Mouse (Mus musculus) WW6 (cell line): ENCODE measurements around the gene Atp6v0a4.
A peak's percentile ranks its signal among the peaks of the same experiment; 100 is the strongest.

ENCODE experiments used
- DNase-seq: peaks from one replicate; pipeline ENCODE4 v3.0.0-alpha.2; 2013; ENCODE audit warnings: low read depth, low spot score

Gene Atp6v0a4

DNA sequence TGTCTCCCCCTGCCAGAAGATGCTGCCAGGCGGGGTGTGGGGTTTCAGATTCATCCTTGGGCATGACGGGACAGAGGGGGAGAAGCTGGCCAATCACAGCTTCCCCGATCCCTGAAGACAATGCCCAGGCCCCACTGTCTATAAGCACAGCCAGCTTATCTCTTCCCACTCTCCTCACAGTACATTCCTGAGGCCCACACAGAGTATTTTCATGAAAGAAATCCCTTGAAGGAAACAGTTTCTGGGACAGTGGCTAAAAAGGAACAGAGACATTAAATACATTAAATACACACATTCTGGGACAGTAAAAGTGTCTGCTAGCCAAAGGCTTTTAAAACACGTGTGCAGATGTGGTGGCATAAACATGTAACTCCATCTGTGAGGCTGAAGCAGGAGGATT is 44.0 kb downstream of the Atp6v0a4 start:
- no peak for DNase-seq

DNA sequence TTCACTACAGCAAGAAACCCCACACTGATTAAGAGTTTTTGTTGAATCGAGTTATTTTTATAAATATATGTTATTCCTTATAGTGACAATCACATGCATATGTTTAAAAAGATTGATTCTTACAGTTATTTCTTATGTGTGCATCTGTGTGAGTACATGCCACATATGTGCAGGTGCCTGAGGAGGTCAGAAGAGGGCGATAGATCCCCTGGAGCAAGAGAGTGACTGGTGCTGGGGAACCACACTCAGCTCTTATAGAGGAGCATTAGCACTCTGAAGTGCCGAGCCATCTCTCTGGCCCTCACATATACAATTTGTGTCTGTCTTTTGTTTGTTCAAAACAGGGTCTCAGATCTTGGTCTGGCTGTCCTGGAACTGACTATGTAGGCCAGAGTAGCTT is 50.8 kb downstream of the Atp6v0a4 start:
- no peak for DNase-seq

DNA sequence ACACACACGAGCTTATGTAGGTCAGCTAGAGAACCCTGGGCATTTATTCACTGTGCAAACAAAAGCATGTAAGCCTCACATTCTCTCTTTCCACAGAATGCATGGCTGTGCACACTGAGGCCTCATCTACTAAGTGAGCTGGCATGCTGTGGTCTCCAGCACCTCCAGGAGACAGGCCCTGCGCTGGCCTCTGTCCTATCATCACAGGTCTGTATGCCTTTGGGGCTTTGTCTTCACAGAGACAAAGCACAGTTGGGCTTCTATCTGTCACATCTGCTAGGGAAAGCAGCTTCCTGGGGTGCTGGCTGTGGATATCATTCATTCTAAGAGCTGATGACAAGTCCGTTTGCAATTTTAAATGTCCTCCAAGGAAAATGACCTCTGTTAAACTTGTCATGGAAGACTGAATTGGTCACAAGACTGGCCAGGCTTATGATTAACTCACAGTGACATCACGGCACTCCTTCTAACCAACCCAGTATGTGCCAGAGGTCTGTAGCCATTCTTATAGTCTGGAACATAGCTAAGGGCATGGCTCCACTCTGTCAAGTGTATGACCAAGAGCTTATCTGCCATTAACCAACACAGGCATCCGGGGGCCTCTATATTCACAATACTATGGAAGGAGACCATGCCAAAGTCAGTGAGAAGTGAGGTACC is 52.1 kb downstream of the Atp6v0a4 start:
- DNase-seq, result no peak

DNA sequence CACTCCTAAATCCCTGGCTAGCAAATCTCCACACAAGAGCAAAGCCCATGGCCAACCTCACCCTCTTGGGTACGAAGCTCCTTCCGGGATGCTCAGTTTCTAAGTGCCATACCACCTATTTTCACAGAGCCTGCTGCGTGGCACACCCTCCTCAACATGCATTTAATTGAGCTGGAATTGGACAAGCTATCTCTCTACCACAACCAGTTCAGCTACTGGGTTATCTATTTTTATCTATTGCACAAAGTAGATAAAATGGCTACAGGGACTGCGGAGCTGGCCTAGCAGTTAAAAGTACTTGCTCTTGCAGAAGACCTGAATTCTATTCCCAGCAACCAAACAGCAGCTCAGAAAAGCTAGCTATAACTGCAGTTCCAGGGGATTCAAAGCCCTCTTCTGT is 53.1 kb downstream of the Atp6v0a4 start:
- DNase-seq, result no peak

DNA sequence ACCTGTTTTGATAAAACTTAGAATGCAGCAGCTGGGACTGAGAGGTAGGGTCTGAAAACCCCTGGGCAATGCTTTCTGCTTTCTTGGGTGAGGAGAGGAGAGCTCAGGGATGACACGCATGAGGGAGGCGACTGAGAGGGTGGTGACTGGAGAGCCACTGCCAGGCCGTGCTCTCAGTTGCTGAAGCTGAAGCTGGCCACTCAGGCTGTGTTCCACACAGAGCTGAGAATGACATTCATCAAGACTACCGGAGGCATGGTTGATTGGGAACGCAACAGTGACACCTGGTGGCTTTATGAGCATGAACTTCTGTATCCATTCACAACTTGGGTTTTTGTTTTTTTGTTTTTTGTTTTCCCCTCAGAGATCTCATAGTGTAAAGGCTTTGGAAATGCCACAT is 58.2 kb downstream of the Atp6v0a4 start:
- DNase-seq, result peak; percentile 40

DNA sequence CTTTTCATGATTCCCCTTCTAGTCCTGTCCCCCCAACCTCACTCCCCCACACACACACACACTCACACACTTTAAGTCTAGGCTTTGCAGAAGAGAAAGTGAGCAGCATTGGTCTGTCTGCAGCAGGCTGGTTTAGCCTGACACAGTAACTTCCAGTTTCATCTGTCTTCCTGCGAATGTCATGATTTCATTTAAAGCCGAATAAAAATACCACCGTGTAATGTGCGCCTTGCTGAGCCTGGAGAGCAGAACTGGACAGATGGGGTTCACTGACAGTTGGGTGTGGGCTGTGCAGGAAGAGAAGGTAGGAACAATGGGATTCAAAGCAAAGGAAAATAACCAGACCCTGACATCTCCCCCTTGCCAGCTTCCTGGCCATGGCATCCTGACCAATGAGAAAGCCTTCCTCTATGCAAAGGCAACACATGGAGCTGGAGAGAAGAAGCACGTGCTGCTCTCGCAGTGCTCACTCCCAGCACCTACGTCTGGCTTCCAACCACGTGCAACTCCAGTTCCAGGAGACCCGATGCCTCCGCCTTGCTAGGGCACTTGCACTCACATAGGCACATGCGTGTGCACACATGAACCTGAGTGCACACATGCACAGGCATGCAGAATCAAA is 58.8 kb downstream of the Atp6v0a4 start:
- DNase-seq, result no peak

DNA sequence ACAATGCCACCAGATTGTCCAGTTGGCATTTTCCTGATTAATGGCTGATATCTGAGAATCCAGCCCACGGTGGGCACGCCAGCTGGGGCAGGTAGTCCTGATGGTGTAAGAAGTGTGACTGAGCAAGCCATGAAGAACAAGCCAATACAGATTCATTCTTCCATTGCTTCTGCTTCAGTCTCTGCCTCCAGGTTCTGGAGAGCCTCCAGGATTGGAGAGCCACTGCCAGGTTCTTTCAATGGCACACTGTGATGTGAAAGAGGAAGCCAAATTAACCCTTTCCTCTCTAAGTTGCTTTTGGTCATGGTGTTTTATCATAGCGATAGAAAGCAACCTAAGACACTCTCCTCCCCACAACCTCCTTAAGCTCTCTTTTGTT is 59.3 kb downstream of the Atp6v0a4 start:
- DNase-seq, result no peak

DNA sequence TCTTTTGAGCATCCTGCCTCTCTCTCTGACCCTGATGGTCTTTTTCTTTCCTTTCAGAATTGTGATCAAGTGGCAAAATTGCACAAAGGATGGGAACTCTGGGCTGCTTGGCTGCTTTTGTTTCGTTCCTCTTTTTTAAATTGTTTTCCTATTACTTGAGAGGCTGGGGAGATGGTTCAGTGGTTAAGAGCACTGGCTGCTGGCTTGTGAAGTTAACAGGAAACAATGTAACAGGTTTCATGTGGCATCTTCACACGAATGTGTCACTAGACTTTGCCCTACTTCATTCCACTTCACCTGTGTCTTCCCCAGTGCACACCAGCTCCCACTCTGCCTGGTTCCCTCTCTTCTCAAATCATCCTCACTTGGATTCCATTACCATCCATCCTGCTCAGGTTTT is 59.8 kb downstream of the Atp6v0a4 start:
- DNase-seq, result no peak

DNA sequence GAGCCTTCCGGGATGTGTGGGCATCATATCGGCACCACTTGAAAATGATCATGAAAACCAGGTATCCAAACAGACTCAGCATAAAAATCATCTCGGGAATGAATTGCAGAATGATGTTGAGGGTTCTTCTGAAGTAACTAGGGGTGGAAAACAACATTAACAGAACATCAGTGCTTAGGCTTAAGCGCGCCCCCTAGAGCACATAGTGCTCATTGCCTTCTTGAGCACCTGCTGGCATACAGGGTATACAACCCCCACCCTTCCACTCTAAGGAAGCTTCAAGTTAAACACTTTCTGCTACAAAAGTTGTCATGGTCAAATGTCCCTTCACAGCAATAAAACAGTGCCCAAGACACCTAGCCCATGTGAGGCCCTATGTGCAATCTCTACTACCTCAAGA is 65.6 kb downstream of the Atp6v0a4 start:
- DNase-seq, result no peak

DNA sequence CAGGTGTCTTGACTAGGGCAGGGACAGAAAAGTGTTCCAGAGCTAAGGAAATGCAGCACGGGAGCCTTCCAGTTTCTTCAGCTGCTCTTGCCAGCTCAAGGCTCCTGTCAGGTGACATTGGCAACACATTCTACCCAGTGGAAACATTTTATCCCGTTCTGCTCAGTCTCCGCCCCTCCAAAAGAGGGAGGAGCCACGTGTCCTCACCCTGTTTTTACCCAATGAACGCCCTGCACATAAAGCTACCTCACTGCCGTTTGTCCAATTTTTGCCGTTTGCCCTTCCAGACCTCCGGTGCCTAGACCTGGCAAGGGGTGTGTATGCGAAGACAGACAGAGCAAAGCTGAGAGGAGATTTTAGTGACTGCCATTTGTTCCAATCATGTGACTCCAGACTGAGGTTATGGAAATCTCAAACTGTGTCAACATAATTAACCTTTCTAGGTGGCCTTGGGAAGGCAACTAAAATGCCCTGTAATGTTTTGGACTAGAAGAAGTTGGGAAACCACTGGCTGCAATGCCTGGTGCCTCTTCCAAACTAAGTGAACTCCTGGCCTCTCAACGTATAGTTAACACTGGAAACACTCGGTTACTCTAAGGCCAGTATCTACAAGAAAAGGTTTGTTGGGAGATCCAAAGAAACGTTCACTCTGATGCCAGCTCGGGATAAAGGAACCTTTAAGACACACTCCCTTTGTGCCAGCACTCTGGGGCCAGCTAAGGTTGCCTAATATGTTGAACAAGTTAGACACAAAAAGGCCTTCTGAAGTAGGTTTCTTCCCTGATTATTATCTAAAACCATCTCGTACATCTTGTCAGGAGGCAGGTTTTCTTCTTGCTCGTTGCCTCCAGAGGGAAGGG is 68.7 kb downstream of the Atp6v0a4 start:
- no peak for DNase-seq

DNA sequence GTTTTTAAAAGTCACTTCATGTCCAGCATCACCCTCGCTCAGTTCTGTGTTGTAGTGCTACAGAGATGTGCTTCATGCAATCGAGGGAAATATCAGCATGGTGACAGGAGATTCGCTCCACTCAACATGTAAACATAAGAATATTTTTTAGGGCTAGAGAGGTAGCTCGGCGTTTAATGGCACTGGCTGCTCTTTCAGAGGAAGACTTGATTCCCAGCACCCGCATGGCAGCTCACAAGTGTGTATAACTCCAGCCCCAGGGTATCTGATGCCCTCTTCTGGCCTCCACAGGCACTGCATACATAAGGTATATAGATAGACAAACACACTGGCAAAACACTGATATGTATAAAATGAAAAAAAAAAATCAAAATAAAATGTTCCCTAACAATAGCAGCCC is 74.8 kb downstream of the Atp6v0a4 start:
- no peak for DNase-seq

DNA sequence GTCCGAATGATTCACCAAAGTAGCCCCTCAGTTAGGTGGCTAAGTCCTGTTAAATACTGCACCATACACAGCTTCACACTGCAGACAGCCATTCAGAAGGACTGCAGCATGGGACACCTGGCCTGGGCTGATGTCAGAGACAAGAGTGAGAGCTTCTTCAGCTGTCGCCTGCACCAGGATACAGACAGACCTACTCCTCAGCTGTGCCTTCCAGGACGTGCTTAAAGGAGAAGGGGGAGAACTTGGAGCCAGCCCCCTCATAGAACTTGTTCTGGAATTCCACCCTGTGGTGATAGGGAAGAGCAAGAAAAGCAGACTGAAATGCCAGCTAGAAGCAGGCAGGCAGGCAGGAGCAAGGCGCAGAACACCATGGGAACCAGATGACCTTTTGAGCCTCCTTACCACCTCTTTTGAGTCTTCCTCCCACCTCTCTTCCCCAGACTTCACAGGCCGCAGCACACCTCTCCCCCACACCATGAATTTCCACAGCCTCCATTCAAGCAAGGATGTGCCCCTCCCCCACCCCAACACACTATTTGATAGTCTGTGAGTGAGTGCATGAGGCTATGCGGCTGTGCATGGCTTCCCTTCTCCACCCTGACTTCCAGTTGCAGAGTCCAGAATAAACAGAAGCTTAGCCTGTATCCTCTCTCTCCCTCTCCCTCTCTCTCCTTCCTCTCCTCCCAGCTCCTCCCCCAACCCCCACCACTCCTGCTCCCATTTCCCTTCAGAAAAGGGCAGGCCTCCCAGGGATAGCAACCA is 75.4 kb downstream of the Atp6v0a4 start:
- no peak for DNase-seq

DNA sequence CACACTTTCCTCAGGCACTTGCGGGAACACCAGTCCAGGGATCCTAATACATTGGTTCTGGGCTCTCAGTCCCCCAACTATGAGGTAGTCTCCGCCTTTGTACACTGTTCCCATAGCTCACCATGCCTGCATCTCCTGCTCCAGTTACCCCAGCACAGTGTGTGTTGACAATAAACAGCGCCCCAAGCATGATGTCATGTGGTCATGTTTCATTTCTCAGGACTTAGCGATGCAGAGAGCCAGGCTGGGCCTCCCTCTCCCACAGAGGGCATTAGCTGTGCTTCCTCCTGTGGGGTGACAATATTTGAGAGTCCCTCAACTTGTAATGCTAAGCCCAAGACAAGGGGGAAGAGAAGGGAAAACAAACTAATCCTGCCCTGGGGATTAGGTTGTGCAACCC is 76.4 kb downstream of the Atp6v0a4 start:
- no peak for DNase-seq

DNA sequence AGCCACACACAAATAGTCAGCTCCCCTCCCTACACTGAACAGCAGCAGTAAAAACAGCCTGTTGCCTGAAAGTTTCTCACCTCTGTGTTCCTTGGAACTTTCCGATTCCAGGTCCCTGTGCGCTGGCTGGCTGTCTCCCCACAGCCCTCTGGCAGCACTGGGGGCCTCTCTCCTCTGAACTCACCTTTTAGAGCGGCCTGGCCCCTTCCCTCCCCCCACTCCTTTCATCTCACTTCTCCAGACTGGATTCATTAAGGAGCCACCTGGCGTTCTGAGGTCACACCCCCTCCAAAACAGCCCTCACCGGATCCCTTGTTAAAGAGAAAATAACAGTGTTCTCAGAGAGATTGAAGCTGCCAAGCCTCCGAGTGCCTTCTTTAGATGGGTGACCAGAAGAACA is 77.5 kb downstream of the Atp6v0a4 start, which contains the start of gene Svopl:
Gene Svopl (minus strand): TSS at position 159 of the 400 bp plus-strand sequence.
- no peak for DNase-seq

DNA sequence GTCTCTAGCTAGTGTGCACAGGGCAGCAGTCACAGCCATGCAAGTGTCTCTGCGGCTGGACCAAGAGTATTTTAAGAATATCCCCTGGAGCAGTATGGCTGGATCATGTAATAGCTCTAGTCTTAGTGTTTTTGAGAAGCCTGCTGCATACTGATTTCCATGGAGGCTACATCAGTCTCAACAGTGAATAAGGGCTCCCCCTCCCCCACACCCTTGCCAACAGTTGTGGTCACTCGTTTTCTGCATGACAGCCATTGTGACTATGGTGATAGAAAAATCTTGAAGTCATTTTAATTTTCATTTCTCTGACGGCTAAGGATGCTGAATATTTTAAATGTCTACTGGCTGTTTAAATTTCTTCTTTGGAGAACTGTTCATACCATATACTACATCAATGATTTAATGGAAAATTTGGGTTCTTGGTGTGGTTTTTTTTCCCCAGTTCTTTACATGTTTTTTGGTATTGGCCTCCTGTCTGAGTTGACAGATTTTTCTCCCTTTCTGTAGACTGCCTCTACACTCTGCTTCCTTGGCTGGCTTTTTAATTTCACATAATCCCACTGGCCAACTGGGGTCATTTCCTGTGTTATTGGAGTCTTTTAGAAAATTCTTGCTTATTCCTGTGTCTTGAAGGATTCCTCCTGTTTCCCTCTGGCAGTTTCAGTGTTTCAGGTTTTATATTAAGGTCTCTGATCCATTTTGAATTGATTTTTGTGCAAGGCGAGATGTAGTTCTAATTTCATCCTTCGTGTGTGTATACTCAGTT is 91.4 kb downstream of the Atp6v0a4 start:
- no peak for DNase-seq

DNA sequence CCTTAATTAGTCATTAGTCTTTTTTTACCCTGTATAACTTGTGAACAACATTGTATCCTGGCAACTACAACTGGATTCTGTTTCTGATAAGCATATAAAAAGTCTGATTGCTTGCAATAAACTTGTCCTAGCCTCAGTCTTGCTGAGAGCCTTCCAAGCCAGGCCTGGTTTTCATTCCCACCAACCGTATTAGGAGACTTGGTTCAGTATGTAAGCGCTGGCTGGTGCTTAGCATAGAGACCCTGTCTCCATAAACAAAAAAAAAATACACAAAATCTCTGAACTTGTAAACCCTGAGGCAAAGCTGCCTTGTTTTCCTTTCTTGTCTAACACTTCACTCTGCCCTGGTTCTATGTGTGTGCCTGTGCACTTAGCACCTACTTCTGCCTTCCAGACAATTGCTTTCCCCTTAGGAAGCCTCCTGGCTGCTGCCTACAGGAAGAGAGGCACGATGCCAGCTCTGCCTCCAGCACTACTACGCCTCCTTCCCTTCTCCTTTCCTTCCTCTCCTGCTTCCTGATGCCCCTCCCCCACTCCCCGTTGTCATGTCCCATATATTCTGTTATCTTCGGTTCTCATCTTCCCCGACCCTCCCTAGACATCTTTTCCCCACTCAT is 92.4 kb downstream of the Atp6v0a4 start:
- DNase-seq, result no peak

DNA sequence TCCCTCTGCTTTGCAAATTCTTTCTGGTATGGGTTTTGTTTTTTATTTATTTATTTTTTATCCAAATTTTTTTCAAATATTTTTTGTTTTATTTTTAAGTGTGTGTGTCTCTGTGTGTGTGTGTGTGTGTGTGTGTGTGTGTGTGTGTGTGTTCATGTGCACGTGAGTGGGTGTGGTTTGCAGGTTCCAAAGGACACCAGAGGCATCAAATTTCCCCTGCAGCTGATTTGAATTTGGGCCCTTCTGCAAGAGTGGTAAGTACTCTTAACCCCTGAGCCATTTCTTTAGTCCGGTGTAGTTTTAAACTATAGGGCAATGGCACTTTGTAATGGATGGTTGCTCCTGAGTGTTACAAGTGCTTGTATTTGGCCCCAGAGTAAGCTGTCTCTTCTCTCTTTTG is 96.2 kb downstream of the Atp6v0a4 start:
- no peak for DNase-seq

DNA sequence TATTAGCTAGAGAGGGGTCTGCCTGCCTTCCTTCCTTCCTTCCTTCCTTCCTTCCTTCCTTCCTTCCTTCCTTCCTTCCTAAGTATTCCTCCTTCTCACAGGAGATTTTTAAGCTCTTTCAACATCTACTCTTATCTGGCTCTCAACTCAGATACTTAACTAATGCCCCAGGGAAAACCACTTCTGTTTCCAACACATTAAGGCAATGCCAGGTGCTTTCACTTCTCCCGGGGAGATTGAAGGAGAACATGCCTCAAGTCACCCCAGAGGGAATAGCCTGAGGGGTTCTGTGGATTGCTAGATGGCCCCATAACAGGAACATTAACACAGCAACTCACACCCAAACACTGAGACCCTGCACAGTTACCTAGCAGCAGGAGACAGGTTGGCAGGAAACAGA is 96.6 kb downstream of the Atp6v0a4 start:
- no peak for DNase-seq

DNA sequence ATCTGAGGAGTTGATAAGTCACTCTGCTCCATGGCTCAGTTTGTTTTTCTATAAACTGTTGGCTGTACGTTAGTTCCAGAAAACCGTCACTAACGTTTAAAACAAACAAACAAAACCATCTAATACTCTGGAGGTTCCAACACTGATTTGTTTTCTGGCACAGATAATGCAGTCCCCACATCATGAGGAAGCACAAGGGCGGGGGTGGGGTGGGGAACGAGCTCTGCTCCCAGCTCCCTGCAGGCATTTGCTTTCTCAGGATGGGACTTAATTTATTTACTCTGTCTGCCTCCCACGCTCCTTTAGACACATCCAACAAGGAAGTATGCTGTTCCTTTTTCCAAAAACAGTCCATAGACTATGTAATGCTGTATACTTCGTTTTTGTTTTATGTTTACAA is 101.1 kb downstream of the Atp6v0a4 start:
- no peak for DNase-seq

DNA sequence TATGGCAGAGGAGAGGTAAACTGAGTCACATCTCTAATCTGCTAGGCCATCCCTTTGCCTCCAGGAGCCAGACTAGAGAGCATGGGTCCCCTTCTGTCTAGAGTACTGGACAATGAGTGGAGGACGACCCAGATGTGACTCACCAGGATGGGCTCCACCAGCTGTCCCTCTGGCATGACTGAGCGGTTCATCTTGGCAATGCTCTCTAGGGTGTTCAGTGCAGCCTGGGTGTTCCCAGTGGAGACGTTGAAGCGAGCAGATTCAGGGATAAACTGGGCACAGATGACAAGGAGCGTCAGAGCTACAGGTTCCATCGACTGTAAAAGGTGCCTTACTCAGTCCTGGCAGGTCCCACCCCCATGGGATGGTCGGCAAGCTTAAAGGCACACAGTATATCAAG is 103.0 kb downstream of the Atp6v0a4 start:
- DNase-seq, result no peak

DNA sequence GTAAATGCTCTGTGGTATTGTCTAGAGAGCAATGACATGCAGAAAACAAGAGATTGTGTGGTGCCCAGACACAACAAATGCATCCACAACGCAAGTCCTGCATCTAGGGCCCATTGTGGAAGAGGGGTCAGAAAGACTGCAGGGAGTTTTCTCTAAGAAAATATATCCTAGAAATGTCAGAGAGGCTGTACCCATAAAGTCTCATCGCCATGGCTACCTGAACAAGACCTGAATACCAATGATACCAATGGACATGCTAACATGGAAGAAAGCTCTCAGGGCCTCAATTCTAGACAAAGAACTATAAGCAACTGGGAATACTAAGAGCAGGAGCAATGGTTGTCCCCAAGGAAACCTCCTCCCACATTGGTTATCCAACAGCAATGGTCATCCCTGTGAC is 111.6 kb downstream of the Atp6v0a4 start:
- no peak for DNase-seq
